Mouse (Mus musculus): ENCODE data around the gene Pomgnt1. TPM values are rescaled to one million over a fixed set of nuclear protein-coding genes. Genes with fewer than 3 reads are reported as not detected.

Gene Pomgnt1
- polyA plus RNA-seq, 1 experiment from 2014 or later: 54.8 TPM

- Histone ChIP-seq H3K4me2 (ENCODE audit: low read length) (no peak overlapping the region), H3K4me3 (ENCODE audit: low read depth, low read length) (no peak overlapping the region), H3K4me1 (ENCODE audit: control insufficient read depth, insufficient read depth, low read length) (no peaks in the 10 kb centered on the region), H3K27ac (ENCODE audit: low read depth, low read length) (no peak overlapping the region), H3K9ac (ENCODE audit: low read length) (no peak overlapping the region), H3K27me3 (replicated peaks; ENCODE audit: control insufficient read depth, insufficient read depth, low read length) (no peaks in the 10 kb centered on the region), H3K9me3 (replicated peaks; ENCODE audit: control insufficient read depth, low read length) (no peaks in the 10 kb centered on the region), H3K36me3 (ENCODE audit: control insufficient read depth, insufficient read depth, low read length) (peaks cover 80% of the 10 kb centered on the region)
- WGBS: 90% methylated on average over 23 of the region's 23 CpGs
- DNase-seq (ENCODE audit: low spot score): no peak
- no peak for ATAC-seq
Measured at GRCm38 (mm10) chr4:116088510-116089249, 35.0 kb upstream of the Pomgnt1 start.

- ATAC-seq: no peak
- no peak for DNase-seq (ENCODE audit: low spot score)
- WGBS: 94% methylated on average over 10 of the region's 10 CpGs
- Histone ChIP-seq H3K4me3 (ENCODE audit: low read depth, low read length) (no peak overlapping the region), H3K36me3 (ENCODE audit: control insufficient read depth, insufficient read depth, low read length) (peaks cover 94% of the 10 kb centered on the region), H3K27me3 (replicated peaks; ENCODE audit: control insufficient read depth, insufficient read depth, low read length) (no peaks in the 10 kb centered on the region), H3K9ac (ENCODE audit: low read length) (no peak overlapping the region), H3K4me2 (ENCODE audit: low read length) (no peak overlapping the region), H3K27ac (ENCODE audit: low read depth, low read length) (no peak overlapping the region), H3K4me1 (ENCODE audit: control insufficient read depth, insufficient read depth, low read length) (no peaks in the 10 kb centered on the region), H3K9me3 (replicated peaks; ENCODE audit: control insufficient read depth, low read length) (no peaks in the 10 kb centered on the region)
Measured at GRCm38 (mm10) chr4:116096291-116096690, 27.3 kb upstream of the Pomgnt1 start.

GRCm38 (mm10) chr4:116097211-116097610, 26.4 kb upstream of the Pomgnt1 start:
- Histone ChIP-seq H3K27ac (ENCODE audit: low read depth, low read length) (no peak overlapping the region), H3K4me3 (ENCODE audit: low read depth, low read length) (no peak overlapping the region), H3K9me3 (replicated peaks; ENCODE audit: control insufficient read depth, low read length) (no peaks in the 10 kb centered on the region), H3K4me1 (ENCODE audit: control insufficient read depth, insufficient read depth, low read length) (no peaks in the 10 kb centered on the region), H3K27me3 (replicated peaks; ENCODE audit: control insufficient read depth, insufficient read depth, low read length) (no peaks in the 10 kb centered on the region), H3K9ac (ENCODE audit: low read length) (no peak overlapping the region), H3K36me3 (ENCODE audit: control insufficient read depth, insufficient read depth, low read length) (peaks cover 92% of the 10 kb centered on the region), H3K4me2 (ENCODE audit: low read length) (no peak overlapping the region)
- no peak for DNase-seq (ENCODE audit: low spot score)
- 90% methylated on average over 8 of the region's 8 CpGs for WGBS
- ATAC-seq: no peak

- no peaks in the 10 kb centered on the region for H3K4me1 ChIP-seq (ENCODE audit: control insufficient read depth, insufficient read depth, low read length)
- no peaks in the 10 kb centered on the region for H3K27me3 ChIP-seq (replicated peaks; ENCODE audit: control insufficient read depth, insufficient read depth, low read length)
- no peak overlapping the region for H3K4me2 ChIP-seq (ENCODE audit: low read length)
- H3K36me3 ChIP-seq (ENCODE audit: control insufficient read depth, insufficient read depth, low read length): peaks cover 70% of the 10 kb centered on the region
- WGBS: 89% methylated on average over 7 of the region's 7 CpGs
- DNase-seq (ENCODE audit: low spot score): no peak
- H3K4me3 ChIP-seq (ENCODE audit: low read depth, low read length): no peak overlapping the region
- no peak overlapping the region for H3K9ac ChIP-seq (ENCODE audit: low read length)
- H3K27ac ChIP-seq (ENCODE audit: low read depth, low read length): no peak overlapping the region
- H3K9me3 ChIP-seq (replicated peaks; ENCODE audit: control insufficient read depth, low read length): no peaks in the 10 kb centered on the region
- no peak for ATAC-seq
Measured at GRCm38 (mm10) chr4:116100959-116101358, 22.7 kb upstream of the Pomgnt1 start.

- DNase-seq (ENCODE audit: low spot score) (no peak), ATAC-seq (no peak)
- Histone ChIP-seq H3K36me3 (ENCODE audit: control insufficient read depth, insufficient read depth, low read length) (peaks cover 43% of the 10 kb centered on the region), H3K9me3 (replicated peaks; ENCODE audit: control insufficient read depth, low read length) (no peaks in the 10 kb centered on the region), H3K27ac (ENCODE audit: low read depth, low read length) (no peak overlapping the region), H3K27me3 (replicated peaks; ENCODE audit: control insufficient read depth, insufficient read depth, low read length) (no peaks in the 10 kb centered on the region), H3K4me3 (ENCODE audit: low read depth, low read length) (no peak overlapping the region), H3K4me1 (ENCODE audit: control insufficient read depth, insufficient read depth, low read length) (no peaks in the 10 kb centered on the region), H3K9ac (ENCODE audit: low read length) (no peak overlapping the region), H3K4me2 (ENCODE audit: low read length) (no peak overlapping the region)
- 94% methylated on average over 5 of the region's 5 CpGs for WGBS
Measured at GRCm38 (mm10) chr4:116105278-116105677, 18.4 kb upstream of the Pomgnt1 start.

- Histone ChIP-seq H3K9ac (ENCODE audit: low read length) (no peak overlapping the region), H3K27ac (ENCODE audit: low read depth, low read length) (no peak overlapping the region), H3K4me3 (ENCODE audit: low read depth, low read length) (no peak overlapping the region), H3K4me1 (ENCODE audit: control insufficient read depth, insufficient read depth, low read length) (no peaks in the 10 kb centered on the region), H3K27me3 (replicated peaks; ENCODE audit: control insufficient read depth, insufficient read depth, low read length) (no peaks in the 10 kb centered on the region), H3K9me3 (replicated peaks; ENCODE audit: control insufficient read depth, low read length) (no peaks in the 10 kb centered on the region), H3K4me2 (ENCODE audit: low read length) (no peak overlapping the region), H3K36me3 (ENCODE audit: control insufficient read depth, insufficient read depth, low read length) (peaks cover 26% of the 10 kb centered on the region)
- ATAC-seq: no peak
- DNase-seq (ENCODE audit: low spot score): no peak
- 90% methylated on average over 6 of the region's 6 CpGs for WGBS
Measured at GRCm38 (mm10) chr4:116110695-116111094, 12.9 kb upstream of the Pomgnt1 start.

- Histone ChIP-seq H3K4me1 (ENCODE audit: control insufficient read depth, insufficient read depth, low read length) (no peaks in the 10 kb centered on the region), H3K4me3 (ENCODE audit: low read depth, low read length) (no peak overlapping the region), H3K4me2 (ENCODE audit: low read length) (no peak overlapping the region), H3K27ac (ENCODE audit: low read depth, low read length) (no peak overlapping the region), H3K9ac (ENCODE audit: low read length) (no peak overlapping the region), H3K27me3 (replicated peaks; ENCODE audit: control insufficient read depth, insufficient read depth, low read length) (no peaks in the 10 kb centered on the region), H3K9me3 (replicated peaks; ENCODE audit: control insufficient read depth, low read length) (no peaks in the 10 kb centered on the region), H3K36me3 (ENCODE audit: control insufficient read depth, insufficient read depth, low read length) (peaks cover 25% of the 10 kb centered on the region)
- WGBS: 37% methylated on average over 2 of the region's 2 CpGs
- DNase-seq (ENCODE audit: low spot score): no peak
- no peak for ATAC-seq
Measured at GRCm38 (mm10) chr4:116111486-116111885, 12.2 kb upstream of the Pomgnt1 start.

- Histone ChIP-seq H3K36me3 (ENCODE audit: control insufficient read depth, insufficient read depth, low read length) (0 out of 2 replicates have a peak, but pooled peaks cover 4% of the 10 kb centered on the region), H3K27ac (ENCODE audit: low read depth, low read length) (no peak overlapping the region), H3K4me1 (ENCODE audit: control insufficient read depth, insufficient read depth, low read length) (peaks cover 9% of the 10 kb centered on the region), H3K4me3 (ENCODE audit: low read depth, low read length) (peak overlapping the region; percentile 46), H3K9me3 (replicated peaks; ENCODE audit: control insufficient read depth, low read length) (no peaks in the 10 kb centered on the region), H3K4me2 (ENCODE audit: low read length) (peak overlapping the region; percentile 68), H3K27me3 (replicated peaks; ENCODE audit: control insufficient read depth, insufficient read depth, low read length) (no peaks in the 10 kb centered on the region), H3K9ac (ENCODE audit: low read length) (peak overlapping the region; percentile 66)
- 3% methylated on average over 1 of the region's 1 CpGs for WGBS
- DNase-seq (ENCODE audit: low spot score) (no peak), ATAC-seq (no peak)
Measured at GRCm38 (mm10) chr4:116122762-116123161, 878 bp upstream of the Pomgnt1 start.

- Histone ChIP-seq H3K4me2 (ENCODE audit: low read length) (no peak overlapping the region), H3K4me3 (ENCODE audit: low read depth, low read length) (no peak overlapping the region), H3K27me3 (replicated peaks; ENCODE audit: control insufficient read depth, insufficient read depth, low read length) (no peaks in the 10 kb centered on the region), H3K9ac (ENCODE audit: low read length) (no peak overlapping the region), H3K9me3 (replicated peaks; ENCODE audit: control insufficient read depth, low read length) (no peaks in the 10 kb centered on the region), H3K4me1 (ENCODE audit: control insufficient read depth, insufficient read depth, low read length) (peaks cover 9% of the 10 kb centered on the region), H3K36me3 (ENCODE audit: control insufficient read depth, insufficient read depth, low read length) (no peaks in the 10 kb centered on the region), H3K27ac (ENCODE audit: low read depth, low read length) (no peak overlapping the region)
- 87% methylated on average over 4 of the region's 4 CpGs for WGBS
- ATAC-seq (no peak), DNase-seq (ENCODE audit: low spot score) (no peak)
Measured at GRCm38 (mm10) chr4:116125803-116126386, 2.3 kb downstream of the Pomgnt1 start.
